Mouse (Mus musculus) c-Kit-positive CD71-positive TER-119-negative erythroid progenitor cells, embryonic 14.5 days (primary cell): ENCODE data around the gene Tpp1.
"Not testable (repeated sequence)": the region's sequence is repeated elsewhere in the genome, so short reads cannot be mapped to it uniquely, and the experiment has no call there.

Experiments used
- DNase-seq: peaks from one replicate; pipeline ENCODE4 v3.0.0-alpha.2; 2013; ENCODE audit warnings: low read depth

Gene Tpp1

GRCm38 (mm10) chr7:105761813-105762484 lies 9.9 kb upstream of the Tpp1 start:
- no peak for DNase-seq

- no peak for DNase-seq
Measured at GRCm38 (mm10) chr7:105753281-105753680, 1.2 kb upstream of the Tpp1 start.

- DNase-seq: no peak
Measured at GRCm38 (mm10) chr7:105752716-105753115, 681 bp upstream of the Tpp1 start.

- no peak for DNase-seq
Measured at GRCm38 (mm10) chr7:105747776-105748175, 4.3 kb downstream of the Tpp1 start.

GRCm38 (mm10) chr7:105743926-105744590 lies 8.0 kb downstream of the Tpp1 start, which contains the start of gene Taf10:
Gene Taf10 (minus strand): TSS chr7:105744361.
- peak; percentile 85 for DNase-seq

GRCm38 (mm10) chr7:105743246-105743925 lies 8.6 kb downstream of the Tpp1 start:
- not testable (repeated sequence) for DNase-seq

GRCm38 (mm10) chr7:105742539-105743215 lies 9.4 kb downstream of the Tpp1 start:
- DNase-seq: not testable (repeated sequence)

- no peak for DNase-seq
Measured at GRCm38 (mm10) chr7:105741978-105742377, 10.1 kb downstream of the Tpp1 start.

GRCm38 (mm10) chr7:105740851-105741250 lies 11.2 kb downstream of the Tpp1 start:
- no peak for DNase-seq

GRCm38 (mm10) chr7:105740089-105740795 lies 11.8 kb downstream of the Tpp1 start:
- no peak for DNase-seq

GRCm38 (mm10) chr7:105738948-105739347 lies 13.1 kb downstream of the Tpp1 start:
- DNase-seq: no peak

- DNase-seq: no peak
Measured at GRCm38 (mm10) chr7:105738286-105738685, 13.7 kb downstream of the Tpp1 start.

- no peak for DNase-seq
Measured at GRCm38 (mm10) chr7:105737648-105738047, 14.4 kb downstream of the Tpp1 start.

- DNase-seq: no peak
Measured at GRCm38 (mm10) chr7:105736911-105737521, 15.0 kb downstream of the Tpp1 start, which contains the start of gene Rrp8. Gene Rrp8 (minus strand): TSS chr7:105737385.

GRCm38 (mm10) chr7:105736264-105736901 lies 15.7 kb downstream of the Tpp1 start, which contains the start of gene Ilk:
Gene Ilk (plus strand): TSS chr7:105736592.
- DNase-seq: peak; percentile 74

- not testable (repeated sequence) for DNase-seq
Measured at GRCm38 (mm10) chr7:105735464-105735863, 16.6 kb downstream of the Tpp1 start.

- DNase-seq: no peak
Measured at GRCm38 (mm10) chr7:105734826-105735225, 17.2 kb downstream of the Tpp1 start.

- no peak for DNase-seq
Measured at GRCm38 (mm10) chr7:105733836-105734235, 18.2 kb downstream of the Tpp1 start.

GRCm38 (mm10) chr7:105728701-105729428 lies 23.2 kb downstream of the Tpp1 start:
- no peak for DNase-seq

- DNase-seq: no peak
Measured at GRCm38 (mm10) chr7:105726980-105727325, 25.1 kb downstream of the Tpp1 start.
